In genomic region chr14:100457870-100458726, GRCm38 (mm10) we compare ENCODE assay signal across 8 mouse cellular contexts.
DNase-seq lines count a peak whose midpoint lies in the region; ATAC-seq and TF ChIP-seq lines count a peak whose summit lies in the region.

No protein-coding gene starts in this region.

- peak; percentile 66 for ATAC-seq in liver, embryonic 16.5 days (ENCODE audit: low read depth)
- no peak for ATAC-seq in inflammation-experienced regulatory T-cells, adult 6 months
- ATAC-seq in intestine, embryonic 16.5 days: no peak

- 42% methylated on average over 7 of the region's 7 CpGs for WGBS in kidney, adult 2 months
- WGBS in liver, embryonic 16.5 days (ENCODE audit: insufficient replicate concordance): 53% methylated on average over 7 of the region's 7 CpGs
- 41% methylated on average over 7 of the region's 7 CpGs for WGBS in intestine, embryonic 16.5 days

- no peak overlapping the region for H3K4me3 ChIP-seq in gastrocnemius, adult 2 months
- H3K4me3 ChIP-seq in kidney, adult 2 months (ENCODE audit: insufficient read depth, low read depth, low read length): no peak overlapping the region
- H3K4me3 ChIP-seq in liver, embryonic 16.5 days (ENCODE audit: low read depth, low read length): no peak overlapping the region
- no peak overlapping the region for H3K4me3 ChIP-seq in intestine, embryonic 16.5 days (ENCODE audit: low read length)

- peaks cover 32% of the 10 kb centered on the region for H3K4me1 ChIP-seq in kidney, adult 2 months (ENCODE audit: control insufficient read depth, insufficient read depth, low read length)
- H3K4me1 ChIP-seq in liver, embryonic 16.5 days (ENCODE audit: control insufficient read depth, low read depth, low read length): no peaks in the 10 kb centered on the region; the same call in none of the 2 replicates
- H3K4me1 ChIP-seq in intestine, embryonic 16.5 days (ENCODE audit: control insufficient read depth, insufficient read depth, low read length): peaks cover 12% of the 10 kb centered on the region

- H3K27me3 ChIP-seq in kidney, adult 2 months (replicated peaks; ENCODE audit: control insufficient read depth, insufficient read depth, low read length): no peaks in the 10 kb centered on the region
- H3K27me3 ChIP-seq in liver, embryonic 16.5 days (ENCODE audit: control insufficient read depth, insufficient read depth, low read depth, low read length): no peaks in the 10 kb centered on the region
- no peaks in the 10 kb centered on the region for H3K27me3 ChIP-seq in intestine, embryonic 16.5 days (replicated peaks; ENCODE audit: control insufficient read depth, insufficient read depth, low read length)

- no peak overlapping the region for H3K27ac ChIP-seq in gastrocnemius, adult 2 months
- H3K27ac ChIP-seq in kidney, adult 2 months (ENCODE audit: insufficient read depth, low read depth, low read length): peak overlapping the region; percentile 84
- peak overlapping the region; percentile 41 for H3K27ac ChIP-seq in liver, embryonic 16.5 days (ENCODE audit: low read length)
- no peak overlapping the region for H3K27ac ChIP-seq in intestine, embryonic 16.5 days (ENCODE audit: low read length)

- H3K9ac ChIP-seq in liver, embryonic 16.5 days (ENCODE audit: low read depth, low read length): no peak overlapping the region
- H3K9ac ChIP-seq in intestine, embryonic 16.5 days (ENCODE audit: low read depth, low read length): no peak overlapping the region

- intact Hi-C loops in gastrocnemius, adult 2 months (cut with DNase I): loop anchor here (2.0 to 10.0 kb wide), 3 partner anchors 33 to 523 kb away; no protein-coding TSS in a partner anchor

- no peaks in the 10 kb centered on the region for H3K9me3 ChIP-seq in liver, embryonic 16.5 days (replicated peaks; ENCODE audit: control insufficient read depth, low read length)
- H3K9me3 ChIP-seq in intestine, embryonic 16.5 days (ENCODE audit: control insufficient read depth, low read length): no peaks in the 10 kb centered on the region

- peak; percentile 68 for TF ChIP-seq CTCF in gastrocnemius, adult 2 months (IDR thresholded peaks at IDR 0.05)
- TF ChIP-seq CTCF in kidney, adult 2 months (conservative IDR thresholded peaks at IDR 0.05; ENCODE audit: insufficient read depth, insufficient read length, low read depth, low read length): peak; percentile 68

- TF ChIP-seq POLR2A in kidney, adult 2 months (IDR thresholded peaks at IDR 0.05; ENCODE audit: low read depth, low read length): no peak

- no peak overlapping the region for H3K4me2 ChIP-seq in liver, embryonic 16.5 days (ENCODE audit: low read depth, low read length)
- no peak overlapping the region for H3K4me2 ChIP-seq in intestine, embryonic 16.5 days (ENCODE audit: low read depth, low read length)

- DNase-seq in gastrocnemius, adult 2 months: peak; percentile 46
- no peak for DNase-seq in gastrocnemius, adult 8-10 months (ENCODE audit: low spot score in 2 of 2)
- peak; percentile 18 for DNase-seq in embryo, embryonic 11 days
- DNase-seq in kidney, adult 2 months: peak; percentile 70
- no peak for DNase-seq in right cerebral cortex, postnatal 36 days (ENCODE audit: low spot score in 2 of 2)

- no peaks in the 10 kb centered on the region for H3K36me3 ChIP-seq in kidney, adult 2 months (ENCODE audit: control insufficient read depth, insufficient read depth, low read length)
- no peaks in the 10 kb centered on the region for H3K36me3 ChIP-seq in liver, embryonic 16.5 days (ENCODE audit: control insufficient read depth, insufficient read depth)
- no peaks in the 10 kb centered on the region for H3K36me3 ChIP-seq in intestine, embryonic 16.5 days (ENCODE audit: control insufficient read depth, insufficient read depth, low read length)

Comparison
In these comparisons a context has a peak if more than half of its experiments do, and no peak if none do; other contexts are left out.
1. DNase-seq: peak in gastrocnemius, adult 2 months (single experiment), embryo, embryonic 11 days (single experiment) and kidney, adult 2 months (single experiment); none in gastrocnemius, adult 8-10 months (0 of 2) and right cerebral cortex, postnatal 36 days (0 of 2).
2. H3K27ac ChIP-seq: peak in kidney, adult 2 months (single experiment) and liver, embryonic 16.5 days (single experiment); none in gastrocnemius, adult 2 months (single experiment) and intestine, embryonic 16.5 days (single experiment).